Mouse (Mus musculus) bone marrow, adult 2 months (tissue): ENCODE measurements around the gene Sox8.

ENCODE experiments used
- CTCF ChIP-seq: fragments of 200-500 bp; IDR thresholded peaks from 2 replicates; pipeline ENCODE4 v1.5.1; 2011; ENCODE audit warnings: low read length, control low read depth; ENCODE audit not compliant: control insufficient read depth, insufficient read depth
- POLR2A ChIP-seq: fragments of 200-500 bp; IDR thresholded peaks from 2 replicates; pipeline ENCODE4 v1.6.1; 2011; ENCODE audit warnings: low read depth, mild to moderate bottlenecking, control low read depth, low read length, borderline replicate concordance; ENCODE audit not compliant: control insufficient read depth

DNA sequence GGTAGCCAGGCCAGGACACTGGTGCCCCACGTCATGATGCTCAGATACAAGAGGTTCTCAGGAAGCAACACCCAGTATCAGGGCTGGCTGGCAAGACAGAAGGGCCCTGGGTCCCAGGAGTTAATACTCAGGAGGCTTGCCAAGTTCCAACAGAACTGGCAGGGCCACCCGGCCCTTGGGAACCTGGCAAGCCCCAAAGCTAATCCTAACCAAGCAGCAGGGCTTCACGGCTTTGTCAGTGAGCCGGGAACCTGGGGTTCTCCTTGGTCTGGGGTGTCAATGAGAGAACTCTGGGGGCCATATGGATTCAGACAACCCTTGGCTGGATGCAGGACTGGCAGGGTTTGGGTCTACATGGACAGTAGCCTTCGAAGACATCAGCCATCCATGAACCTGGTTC, 6.0 kb downstream of the Sox8 start:
- TF ChIP-seq CTCF = no peak
- TF ChIP-seq POLR2A = no peak
